ENCODE assay signal across 8 mouse cellular contexts in genomic region chr11:118511851-118512250, GRCm38 (mm10). TPM values are rescaled to one million over a fixed set of nuclear protein-coding genes. Genes with fewer than 3 reads are reported as not detected.
DNase-seq lines count a peak whose midpoint lies in the region; ATAC-seq lines count a peak whose summit lies in the region.

No protein-coding gene starts in this region.

- no peak overlapping the region for H3K9ac ChIP-seq in forebrain, embryonic 16.5 days (replicated peaks; ENCODE audit: low read depth, low read length)
- H3K9ac ChIP-seq in kidney, embryonic 14.5 days (ENCODE audit: low read depth, low read length), result no peak overlapping the region
- H3K9ac ChIP-seq in limb, embryonic 13.5 days, result peak overlapping the region; percentile 54

- H3K4me2 ChIP-seq in forebrain, embryonic 16.5 days (ENCODE audit: low read length), result no peak overlapping the region
- 0 out of 2 replicates have a peak overlapping the region, but pooled peaks have one; percentile 21 for H3K4me2 ChIP-seq in kidney, embryonic 14.5 days (replicated peaks; ENCODE audit: low read depth, low read length)
- H3K4me2 ChIP-seq in limb, embryonic 13.5 days (replicated peaks), result peak overlapping the region; percentile 28; the same call in 1 of the 2 replicates

- H3K4me1 ChIP-seq in forebrain, embryonic 16.5 days (replicated peaks; ENCODE audit: control insufficient read depth, insufficient read depth, low read length), result peaks cover 17% of the 10 kb centered on the region
- H3K4me1 ChIP-seq in kidney, embryonic 14.5 days (ENCODE audit: control insufficient read depth, insufficient read depth, low read length), result peaks cover 13% of the 10 kb centered on the region; the same call in 1 of the 2 replicates
- H3K4me1 ChIP-seq in limb, embryonic 13.5 days, result peaks cover 22% of the 10 kb centered on the region

- intact Hi-C loops in gastrocnemius, postnatal 14 days (cut with DNase I; ENCODE audit: low total_unique reads), result no loop called here

- 21% methylated on average over 6 of the region's 6 CpGs for WGBS in forebrain, embryonic 16.5 days
- WGBS in kidney, embryonic 14.5 days, result 62% methylated on average over 6 of the region's 6 CpGs
- 63% methylated on average over 6 of the region's 6 CpGs for WGBS in limb, embryonic 13.5 days

- DNase-seq in gastrocnemius, postnatal 14 days, result peak; percentile 48
- no peak for DNase-seq in gastrocnemius, postnatal 25 days
- peak; percentile 71 for DNase-seq in adrenal gland, adult 2 months
- no peak for DNase-seq in embryo, embryonic 10 days (ENCODE audit: low spot score)
- DNase-seq in spleen, postnatal 4 days (ENCODE audit: low spot score in 2 of 2), result no peak

- H3K36me3 ChIP-seq in forebrain, embryonic 16.5 days (ENCODE audit: control insufficient read depth, insufficient read depth), result no peaks in the 10 kb centered on the region
- H3K36me3 ChIP-seq in kidney, embryonic 14.5 days (ENCODE audit: control insufficient read depth, insufficient read depth, low read length), result no peaks in the 10 kb centered on the region
- no peaks in the 10 kb centered on the region for H3K36me3 ChIP-seq in limb, embryonic 13.5 days

- no peaks in the 10 kb centered on the region for H3K27me3 ChIP-seq in forebrain, embryonic 16.5 days (replicated peaks; ENCODE audit: control insufficient read depth, insufficient read depth, low read length)
- 0 out of 2 replicates have a peak, but pooled peaks cover 2% of the 10 kb centered on the region for H3K27me3 ChIP-seq in kidney, embryonic 14.5 days (ENCODE audit: control insufficient read depth, insufficient read depth, low read length)
- peaks cover 25% of the 10 kb centered on the region for H3K27me3 ChIP-seq in limb, embryonic 13.5 days

- H3K4me3 ChIP-seq in forebrain, embryonic 16.5 days (replicated peaks; ENCODE audit: low read length), result no peak overlapping the region
- no peak overlapping the region for H3K4me3 ChIP-seq in kidney, embryonic 14.5 days (ENCODE audit: low read length)
- no peak overlapping the region for H3K4me3 ChIP-seq in limb, embryonic 13.5 days

- no peak overlapping the region for H3K27ac ChIP-seq in forebrain, embryonic 16.5 days (ENCODE audit: low read length)
- H3K27ac ChIP-seq in kidney, embryonic 14.5 days (ENCODE audit: low read depth, low read length), result no peak overlapping the region
- peak overlapping the region; percentile 28; the same call in 1 of the 2 replicates for H3K27ac ChIP-seq in limb, embryonic 13.5 days

- ATAC-seq in forebrain, embryonic 16.5 days, result peak; percentile 59
- ATAC-seq in kidney, embryonic 14.5 days (ENCODE audit: low FRiP score, low TSS enrichment), result 0 out of 2 replicates have a peak, but pooled peaks have one; percentile 28
- ATAC-seq in limb, embryonic 13.5 days (ENCODE audit: low FRiP score, low read depth), result peak; percentile 10; the same call in 1 of the 2 replicates

- H3K9me3 ChIP-seq in forebrain, embryonic 16.5 days (ENCODE audit: control insufficient read depth, low read length), result no peaks in the 10 kb centered on the region
- no peaks in the 10 kb centered on the region for H3K9me3 ChIP-seq in kidney, embryonic 14.5 days (ENCODE audit: control insufficient read depth, low read length)
- H3K9me3 ChIP-seq in limb, embryonic 13.5 days, result no peaks in the 10 kb centered on the region

RNA-seq across cellular contexts. Expression of gene Engase, which starts 35.2 kb away (rescaled TPM):
- total RNA-seq in gastrocnemius, postnatal 14 days (2021), result 10 to 100 TPM; 13.1 to 13.5 TPM
- 1 to 10 TPM; 5.4 to 9.5 TPM for total RNA-seq in gastrocnemius, postnatal 25 days (2021)
- total RNA-seq in adrenal gland, adult 2 months (2021), result 10 to 100 TPM; 10.1 to 17.1 TPM
- polyA plus RNA-seq in adrenal gland, adult 2 months (2012; rRNA removed), result 26.4 and 40.6 TPM in 2 replicates
- 6.7 and 7.1 TPM in 2 replicates for polyA plus RNA-seq in forebrain, embryonic 16.5 days (2015; fragmentation: Nextera tagmentation; extraction: Ambion mirVana)
- 3.9 and 9.7 TPM in 2 replicates for polyA plus RNA-seq in kidney, embryonic 14.5 days (2014; fragmentation: Nextera tagmentation; extraction: Ambion mirVana)
- polyA plus RNA-seq in limb, embryonic 13.5 days (2015; fragmentation: Nextera tagmentation; extraction: Ambion mirVana), result 4.9 and 5.5 TPM in 2 replicates

Comparison
In these comparisons a context has a peak if more than half of its experiments do, and no peak if none do; other contexts are left out.
1. DNase-seq: peak in gastrocnemius, postnatal 14 days (single experiment) and adrenal gland, adult 2 months (single experiment); none in gastrocnemius, postnatal 25 days (single experiment), embryo, embryonic 10 days (single experiment) and spleen, postnatal 4 days (0 of 2).
2. Peak in every context shown above with its lines, with median percentiles within 50 percentile points of each other: ATAC-seq.